Mouse (Mus musculus) embryonic facial prominence, embryonic 14.5 days (tissue): Measurements from ENCODE around the gene Unc119b. TPM values are rescaled to one million over a fixed set of nuclear protein-coding genes. Genes with fewer than 3 reads are reported as not detected.

ENCODE experiments used
- ATAC-seq: fragments of 200-750 bp; cut with Nextera tagmentation; 2 replicates; pipeline ENCODE4 v1.8.0; 2017; ENCODE audit warnings: low read depth, moderate number of reproducible peaks, moderate TSS enrichment
- DNase-seq: peaks from one replicate; pipeline ENCODE4 v3.0.0-alpha.2; 2015; ENCODE audit warnings: low spot score
- H3K27ac ChIP-seq: fragments of 300-500 bp; sonication (generic); replicated peaks from 2 replicates; pipeline ENCODE4 v1.5.1; 2014; ENCODE audit warnings: low read depth, mild to moderate bottlenecking, low read length, moderate library complexity
- H3K27me3 ChIP-seq: fragments of 300-500 bp; sonication (generic); replicated peaks from 2 replicates; pipeline ENCODE4 v1.6.1; 2014; ENCODE audit warnings: low read length; ENCODE audit not compliant: control insufficient read depth, insufficient read depth
- H3K36me3 ChIP-seq: fragments of 300-500 bp; sonication (generic); 2 replicates; pipeline ENCODE4 v1.6.1; 2014; ENCODE audit warnings: low read length, mixed read lengths; ENCODE audit not compliant: control insufficient read depth, insufficient read depth
- H3K4me1 ChIP-seq: fragments of 300-500 bp; sonication (generic); 2 replicates; pipeline ENCODE4 v1.6.1; 2014; ENCODE audit warnings: antibody characterized with exemption, low read length; ENCODE audit not compliant: control insufficient read depth, insufficient read depth
- H3K4me2 ChIP-seq: fragments of 300-500 bp; sonication (generic); 2 replicates; pipeline ENCODE4 v1.6.1; 2014; ENCODE audit warnings: low read depth, mild to moderate bottlenecking, low read length, moderate library complexity, mixed read lengths
- H3K4me3 ChIP-seq: fragments of 300-500 bp; sonication (generic); 2 replicates; pipeline ENCODE4 v1.5.1; 2014; ENCODE audit warnings: low read depth, mild to moderate bottlenecking, low read length
- H3K9ac ChIP-seq: fragments of 300-500 bp; sonication (generic); 2 replicates; pipeline ENCODE4 v1.6.1; 2014; ENCODE audit warnings: low read depth, mild to moderate bottlenecking, low read length, moderate library complexity, mixed read lengths
- H3K9me3 ChIP-seq: fragments of 300-500 bp; sonication (generic); 2 replicates; pipeline ENCODE4 v1.6.1; 2016; ENCODE audit warnings: low read length; ENCODE audit not compliant: control insufficient read depth
- WGBS: fragments of 180-500 bp; shearing (Covaris S2); extraction: QIAGEN DNeasy Blood & Tissue Kit; methylation state at CpG from one replicate; pipeline ENCODE4 v1.1.7; 2014; 5-methylcytosine and 5-hydroxymethylcytosine counted together
- polyA plus RNA-seq: library from polyadenylated mRNA; unstranded; fragments of >200 nt; fragmentation: Nextera tagmentation; extraction: Ambion mirVana; gene quantifications from 2 replicates; pipeline ENCODE4 v1.2.1, GENCODE M21; 2014

The Unc119b gene
- polyA plus RNA-seq, 1 experiment from 2014 or later, result 32.2 TPM

DNA sequence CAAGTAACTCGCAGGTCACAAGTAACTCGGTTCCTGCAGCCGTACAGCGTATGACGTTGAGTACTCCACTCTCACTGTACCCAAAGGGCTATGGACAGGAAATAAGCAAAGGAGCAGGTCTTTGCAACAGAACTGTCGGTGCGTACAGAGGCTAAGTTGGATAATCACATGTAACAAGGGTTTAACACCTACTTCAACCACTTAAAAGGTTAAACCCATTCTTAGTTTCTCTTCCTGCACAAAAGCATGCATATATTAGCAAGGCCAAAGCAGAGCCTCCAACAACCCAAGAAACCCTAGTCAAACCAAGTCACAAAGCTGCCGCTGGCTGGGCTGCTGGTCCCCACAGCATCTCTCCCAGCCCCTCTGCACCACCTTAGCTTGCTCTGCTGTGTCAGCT, 2.3 kb downstream of the Unc119b start:
- H3K27ac ChIP-seq, result no peak overlapping the region
- no peaks in the 10 kb centered on the region for H3K27me3 ChIP-seq
- peaks cover 25% of the 10 kb centered on the region for H3K36me3 ChIP-seq
- ATAC-seq, result no peak
- WGBS, result 87% methylated on average over 8 of the region's 8 CpGs
- peak overlapping the region; percentile 94; the same call in 1 of the 2 replicates for H3K4me2 ChIP-seq
- H3K9me3 ChIP-seq, result no peaks in the 10 kb centered on the region
- no peak for DNase-seq
- peaks cover 13% of the 10 kb centered on the region for H3K4me1 ChIP-seq
- no peak overlapping the region for H3K9ac ChIP-seq
- no peak overlapping the region for H3K4me3 ChIP-seq

DNA sequence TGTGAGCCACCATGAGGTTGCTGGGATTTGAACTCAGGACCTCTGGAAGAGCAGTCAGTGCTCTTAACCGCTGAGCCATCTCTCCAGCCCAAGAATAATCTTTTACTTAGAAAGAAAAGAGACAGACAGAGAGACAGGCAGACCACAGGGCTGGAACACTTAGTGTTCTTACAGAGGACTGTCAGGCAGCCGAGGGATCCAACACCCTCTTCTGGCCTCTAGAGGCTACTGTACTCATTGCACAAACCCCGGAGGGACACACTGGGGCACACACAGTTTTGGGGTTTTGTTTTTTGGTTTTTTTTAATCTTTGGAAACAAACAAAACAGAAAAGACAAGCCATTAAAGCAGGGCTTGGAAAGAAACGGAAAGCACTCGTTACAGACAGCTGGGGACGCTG, 5.4 kb downstream of the Unc119b start:
- Histone ChIP-seq H3K9ac (no peak overlapping the region), H3K4me2 (no peak overlapping the region), H3K27ac (no peak overlapping the region), H3K27me3 (no peaks in the 10 kb centered on the region), H3K36me3 (peaks cover 52% of the 10 kb centered on the region), H3K4me3 (no peak overlapping the region), H3K4me1 (peaks cover 13% of the 10 kb centered on the region), H3K9me3 (no peaks in the 10 kb centered on the region)
- 82% methylated on average over 6 of the region's 6 CpGs for WGBS
- no peak for DNase-seq
- no peak for ATAC-seq

DNA sequence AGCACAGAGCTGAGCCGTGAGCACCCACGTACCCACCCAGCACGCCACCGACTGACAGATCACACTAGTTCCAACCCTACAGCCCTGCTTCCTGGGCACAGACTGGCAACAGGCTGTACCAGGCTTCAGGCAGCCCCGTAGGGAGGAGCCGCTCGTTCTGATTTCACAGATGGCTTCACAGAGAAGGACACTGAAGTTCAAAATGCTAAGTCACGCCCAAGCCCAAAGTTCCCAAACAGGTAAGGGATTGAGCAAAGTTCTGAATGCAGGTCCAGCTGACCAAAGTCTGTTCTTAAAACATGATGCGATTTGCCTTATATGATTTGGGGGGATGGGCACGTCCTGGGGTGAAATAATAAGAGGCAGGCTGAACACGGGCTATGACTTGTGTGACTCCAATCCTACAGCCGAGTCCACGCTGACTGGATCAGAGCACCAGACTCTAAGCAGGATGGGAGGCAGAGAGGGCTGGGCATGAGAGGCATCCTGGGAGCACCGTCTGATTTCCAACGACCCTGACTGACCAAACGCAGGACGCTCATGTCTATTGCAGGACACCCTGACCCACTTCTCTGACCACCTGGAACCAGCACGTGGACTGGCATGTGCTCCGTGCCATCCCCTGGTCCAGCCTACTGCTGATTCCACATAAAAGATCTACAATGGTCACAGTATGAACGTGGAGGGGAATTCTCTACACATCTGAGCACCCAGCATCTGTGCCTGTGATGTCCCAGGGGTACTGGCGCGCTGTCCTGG, 7.2 kb downstream of the Unc119b start:
- Histone ChIP-seq H3K36me3 (peaks cover 59% of the 10 kb centered on the region), H3K9ac (no peak overlapping the region), H3K27me3 (no peaks in the 10 kb centered on the region), H3K4me1 (no peaks in the 10 kb centered on the region), H3K27ac (no peak overlapping the region), H3K4me3 (no peak overlapping the region), H3K4me2 (no peak overlapping the region), H3K9me3 (no peaks in the 10 kb centered on the region)
- ATAC-seq (no peak), DNase-seq (no peak)
- 90% methylated on average over 22 of the region's 22 CpGs for WGBS

DNA sequence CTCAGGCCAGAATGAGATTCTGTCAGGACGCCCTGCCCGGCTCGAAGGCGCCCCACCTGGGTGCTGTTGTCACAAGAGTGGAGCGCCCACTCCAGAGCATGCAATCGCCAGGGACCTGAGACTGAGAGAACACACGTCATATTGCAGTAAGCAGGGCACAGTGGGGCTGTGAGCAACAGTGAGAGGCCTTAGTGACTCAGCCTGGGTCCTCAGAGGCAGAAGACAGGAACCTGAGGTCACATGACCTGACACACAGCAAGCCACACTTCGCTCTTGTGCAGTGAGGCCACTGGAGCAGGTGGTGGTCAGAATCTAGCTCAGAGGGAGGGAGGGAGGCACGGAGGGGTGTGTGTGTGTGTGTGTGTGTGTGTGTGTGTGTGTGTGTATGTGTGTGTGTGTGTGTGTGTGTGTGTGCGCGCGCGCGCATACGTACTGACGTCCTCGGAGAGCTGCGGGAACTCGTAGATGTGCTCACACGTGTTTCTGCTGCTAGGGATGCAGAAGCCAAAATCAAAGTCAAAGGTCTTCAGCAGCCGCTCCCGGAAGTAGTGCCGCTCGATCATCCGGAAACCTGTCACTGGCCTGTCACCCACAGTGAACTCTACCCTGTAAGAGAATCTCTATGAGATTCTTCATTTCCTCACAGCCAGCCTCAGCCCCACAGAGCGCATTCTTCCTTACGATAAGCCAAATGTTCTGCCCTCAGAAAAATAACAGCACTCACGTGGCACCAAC, 8.0 kb downstream of the Unc119b start:
- no peak overlapping the region for H3K4me3 ChIP-seq
- no peaks in the 10 kb centered on the region for H3K27me3 ChIP-seq
- no peak overlapping the region for H3K27ac ChIP-seq
- DNase-seq, result no peak
- ATAC-seq, result no peak
- 86% methylated on average over 23 of the region's 28 CpGs for WGBS
- H3K9me3 ChIP-seq, result no peaks in the 10 kb centered on the region
- no peak overlapping the region for H3K9ac ChIP-seq
- H3K36me3 ChIP-seq, result peaks cover 64% of the 10 kb centered on the region
- H3K4me2 ChIP-seq, result no peak overlapping the region
- H3K4me1 ChIP-seq, result no peaks in the 10 kb centered on the region

DNA sequence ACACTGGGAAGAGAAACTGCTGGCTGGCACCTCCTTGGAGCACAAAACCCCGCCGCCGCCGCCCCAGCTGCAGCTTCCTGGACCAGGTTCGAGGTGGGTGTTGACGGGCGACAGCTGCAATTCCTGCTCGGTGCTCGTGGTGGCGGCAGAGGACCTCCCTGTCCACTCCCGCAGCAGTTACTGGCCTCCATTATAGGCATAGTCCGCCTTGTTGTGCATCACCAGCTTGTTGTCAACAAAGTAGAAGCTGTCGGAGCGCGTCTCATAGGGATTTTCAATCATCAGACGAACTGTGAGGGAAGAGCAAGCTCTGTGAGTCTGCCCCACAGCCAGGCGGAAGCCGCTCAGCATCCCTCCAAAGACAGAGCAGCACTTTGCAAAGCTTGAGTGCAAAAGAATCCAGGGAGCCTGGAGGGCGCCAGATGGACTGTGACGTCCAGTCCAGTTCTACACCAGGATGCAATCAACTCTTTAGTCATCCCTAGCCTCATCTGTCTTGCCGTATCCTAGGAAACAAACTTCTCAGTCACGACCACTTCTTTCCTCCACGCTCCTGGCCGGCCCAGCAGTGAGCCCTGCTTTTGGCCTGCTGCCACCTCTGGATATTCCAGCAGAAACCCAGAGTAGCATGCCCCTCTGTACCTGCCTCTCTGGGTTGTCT, 9.4 kb downstream of the Unc119b start:
- Histone ChIP-seq H3K36me3 (peaks cover 64% of the 10 kb centered on the region), H3K4me2 (no peak overlapping the region), H3K9me3 (no peaks in the 10 kb centered on the region), H3K27ac (no peak overlapping the region), H3K27me3 (no peaks in the 10 kb centered on the region), H3K9ac (no peak overlapping the region), H3K4me1 (no peaks in the 10 kb centered on the region), H3K4me3 (no peak overlapping the region)
- peak; percentile 87 for DNase-seq
- ATAC-seq, result peak; percentile 80
- 19% methylated on average over 24 of the region's 24 CpGs for WGBS

DNA sequence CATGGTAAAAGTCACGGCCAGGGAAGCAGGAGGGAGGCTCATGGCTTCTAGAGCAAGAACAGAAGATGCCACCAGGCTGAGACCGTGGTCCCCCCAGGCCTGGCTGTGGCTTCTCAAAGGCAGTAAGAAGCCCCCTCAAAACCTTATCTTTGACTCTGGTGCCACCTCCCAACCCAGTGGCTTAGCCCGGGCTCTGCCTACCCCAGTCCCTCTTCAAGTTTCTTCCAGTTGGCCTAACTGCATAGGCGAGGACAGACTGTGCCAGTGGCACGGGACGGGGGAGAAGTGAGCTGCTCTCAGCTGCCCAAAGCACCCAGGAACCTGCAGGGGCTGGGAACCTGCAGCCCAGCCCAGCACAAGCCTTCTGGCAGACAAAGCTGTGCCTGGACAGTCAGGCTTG, 10.1 kb downstream of the Unc119b start:
- Histone ChIP-seq H3K9me3 (no peaks in the 10 kb centered on the region), H3K36me3 (peaks cover 61% of the 10 kb centered on the region), H3K4me1 (no peaks in the 10 kb centered on the region), H3K9ac (no peak overlapping the region), H3K4me2 (no peak overlapping the region), H3K4me3 (no peak overlapping the region), H3K27me3 (no peaks in the 10 kb centered on the region), H3K27ac (no peak overlapping the region)
- WGBS, result 91% methylated on average over 6 of the region's 6 CpGs
- ATAC-seq (no peak), DNase-seq (no peak)

DNA sequence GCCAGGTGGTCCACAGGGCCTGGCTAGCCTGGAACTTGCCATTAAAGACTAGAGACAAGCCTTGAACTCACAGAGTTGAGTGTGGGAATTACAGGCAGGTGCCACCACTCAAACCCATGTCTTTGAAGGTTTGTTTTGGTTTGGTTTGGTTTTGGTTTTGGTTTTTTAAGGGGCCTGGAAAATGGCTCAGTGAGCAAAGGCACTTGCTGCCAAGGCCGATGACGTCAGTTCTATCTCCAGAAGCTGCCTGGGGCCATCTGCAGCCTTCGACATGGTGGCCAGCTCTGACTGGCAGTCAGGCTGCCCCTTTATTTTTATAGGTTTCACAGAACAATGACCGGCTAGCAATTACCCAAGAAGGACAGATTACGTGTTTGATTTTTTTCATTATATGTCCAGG, 13.8 kb downstream of the Unc119b start:
- no peaks in the 10 kb centered on the region for H3K4me1 ChIP-seq
- WGBS, result 63% methylated on average over 5 of the region's 5 CpGs
- no peak overlapping the region for H3K9ac ChIP-seq
- ATAC-seq (no peak), DNase-seq (no peak)
- H3K4me2 ChIP-seq, result no peak overlapping the region
- no peaks in the 10 kb centered on the region for H3K9me3 ChIP-seq
- no peak overlapping the region for H3K27ac ChIP-seq
- H3K4me3 ChIP-seq, result no peak overlapping the region
- H3K36me3 ChIP-seq, result peaks cover 41% of the 10 kb centered on the region
- H3K27me3 ChIP-seq, result no peaks in the 10 kb centered on the region

DNA sequence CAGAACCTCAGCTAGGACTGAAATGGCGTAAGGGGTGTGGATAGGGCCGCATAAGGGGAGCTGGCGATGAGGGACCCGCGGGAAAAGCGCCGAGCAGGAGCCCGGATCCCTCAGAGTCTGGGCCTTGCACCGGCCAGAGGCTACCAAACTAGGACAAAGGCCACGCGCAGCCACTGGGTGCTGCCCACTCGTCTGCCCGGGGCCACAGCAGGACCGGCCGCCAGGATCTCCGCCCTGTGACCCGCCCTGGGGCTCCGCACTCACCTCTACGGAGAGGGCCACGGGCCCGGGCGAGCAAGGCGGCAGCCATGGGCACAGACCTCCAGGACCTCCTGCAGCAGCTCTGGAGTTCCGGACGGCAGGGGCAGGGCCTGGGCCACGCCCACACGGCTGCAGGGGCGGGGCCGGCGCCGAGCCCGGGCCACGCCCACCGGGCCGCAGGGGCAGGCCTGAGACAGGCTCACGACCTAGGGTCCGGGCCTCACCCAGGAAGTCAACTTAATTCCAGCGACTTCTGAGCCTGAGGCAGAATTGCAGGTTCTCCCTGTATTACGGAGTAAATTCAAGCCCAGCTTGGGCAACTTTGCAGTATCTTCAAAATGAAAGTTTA, 15.7 kb downstream of the Unc119b start, which contains the start of gene Acads:
Gene Acads, minus strand, starts transcription at position 386 of the 610 bp plus-strand sequence.
- no peaks in the 10 kb centered on the region for H3K4me1 ChIP-seq
- H3K27ac ChIP-seq, result peak within 1 kb of the TSS; percentile 50; the same call in 1 of the 2 replicates
- peak within 1 kb of the TSS; percentile 62 for H3K4me3 ChIP-seq
- H3K9me3 ChIP-seq, result no peaks in the 10 kb centered on the region
- H3K9ac ChIP-seq, result peak within 1 kb of the TSS; percentile 76
- DNase-seq (peak; percentile 83), ATAC-seq (peak; percentile 95)
- H3K4me2 ChIP-seq, result peak within 1 kb of the TSS; percentile 76
- peaks cover 35% of the 10 kb centered on the region for H3K36me3 ChIP-seq
- WGBS, result 3% methylated on average over 24 of the region's 39 CpGs
- H3K27me3 ChIP-seq, result no peaks in the 10 kb centered on the region
